Mouse (Mus musculus): Measurements from ENCODE around the gene Rhoq.
A peak's percentile ranks its signal among the peaks of the same experiment; 100 is the strongest.

The Rhoq gene

GRCm38 (mm10) chr17:86962894-86963585 is at the start of gene Rhoq:
TSS of gene Rhoq (plus strand) at chr17:86963082.
- peak; percentile 85 for DNase-seq (ENCODE audit: low spot score)

- no peak for DNase-seq (ENCODE audit: low spot score)
Observed at GRCm38 (mm10) chr17:86915540-86915939, 47.3 kb upstream of the Rhoq start.

GRCm38 (mm10) chr17:86917048-86917447 is 45.8 kb upstream of the Rhoq start, which contains the start of gene Tmem247:
TSS of gene Tmem247 (plus strand) at chr17:86917348.
- DNase-seq (ENCODE audit: low spot score): no peak

- DNase-seq (ENCODE audit: low spot score): no peak
Observed at GRCm38 (mm10) chr17:86918786-86919185, 44.1 kb upstream of the Rhoq start.

- DNase-seq (ENCODE audit: low spot score): no peak
Observed at GRCm38 (mm10) chr17:86919729-86920128, 43.2 kb upstream of the Rhoq start.

GRCm38 (mm10) chr17:86924679-86925078 is 38.2 kb upstream of the Rhoq start:
- no peak for DNase-seq (ENCODE audit: low spot score)

- DNase-seq (ENCODE audit: low spot score): no peak
Observed at GRCm38 (mm10) chr17:86926836-86927235, 36.0 kb upstream of the Rhoq start.

- no peak for DNase-seq (ENCODE audit: low spot score)
Observed at GRCm38 (mm10) chr17:86929355-86929754, 33.5 kb upstream of the Rhoq start.

- DNase-seq (ENCODE audit: low spot score): no peak
Observed at GRCm38 (mm10) chr17:86929981-86930380, 32.9 kb upstream of the Rhoq start.

GRCm38 (mm10) chr17:86932896-86933295 is 30.0 kb upstream of the Rhoq start:
- DNase-seq (ENCODE audit: low spot score): no peak

GRCm38 (mm10) chr17:86937064-86937463 is 25.8 kb upstream of the Rhoq start:
- no peak for DNase-seq (ENCODE audit: low spot score)

- DNase-seq (ENCODE audit: low spot score): peak; percentile 44
Observed at GRCm38 (mm10) chr17:86937497-86938155, 25.3 kb upstream of the Rhoq start.

GRCm38 (mm10) chr17:86938683-86939082 is 24.2 kb upstream of the Rhoq start:
- DNase-seq (ENCODE audit: low spot score): no peak

- DNase-seq (ENCODE audit: low spot score): no peak
Observed at GRCm38 (mm10) chr17:86942112-86942511, 20.8 kb upstream of the Rhoq start.

GRCm38 (mm10) chr17:86943158-86943557 is 19.7 kb upstream of the Rhoq start:
- DNase-seq (ENCODE audit: low spot score): no peak

- DNase-seq (ENCODE audit: low spot score): no peak
Observed at GRCm38 (mm10) chr17:86946078-86946477, 16.8 kb upstream of the Rhoq start.

GRCm38 (mm10) chr17:86947840-86948796 is 14.8 kb upstream of the Rhoq start, which contains the start of gene Atp6v1e2:
TSS of gene Atp6v1e2 (minus strand) at chr17:86947897.
- DNase-seq (ENCODE audit: low spot score): no peak

- no peak for DNase-seq (ENCODE audit: low spot score)
Observed at GRCm38 (mm10) chr17:86948801-86949200, 14.1 kb upstream of the Rhoq start.

GRCm38 (mm10) chr17:86957239-86957638 is 5.6 kb upstream of the Rhoq start:
- no peak for DNase-seq (ENCODE audit: low spot score)

GRCm38 (mm10) chr17:86957968-86958367 is 4.9 kb upstream of the Rhoq start:
- no peak for DNase-seq (ENCODE audit: low spot score)

GRCm38 (mm10) chr17:86961301-86961841 is 1.5 kb upstream of the Rhoq start:
- no peak for DNase-seq (ENCODE audit: low spot score)

- peak; percentile 71 for DNase-seq (ENCODE audit: low spot score)
Observed at GRCm38 (mm10) chr17:86962297-86962893, 487 bp upstream of the Rhoq start.

All from testis, postnatal 14 days (tissue).